Mouse (Mus musculus): ENCODE results near the gene Tepsin. TPM values are rescaled to one million over a fixed set of nuclear protein-coding genes. Genes with fewer than 3 reads are reported as not detected.

Gene Tepsin
- polyA plus RNA-seq, 1 experiment from 2014 or later, result 17.3 TPM

- Histone ChIP-seq H3K27me3 (no peaks in the 10 kb centered on the region), H3K9ac (no peak overlapping the region)
- 58% methylated on average over 12 of the region's 12 CpGs for WGBS
Observed at GRCm38 (mm10) chr11:120071065-120071464, 27.5 kb downstream of the Tepsin start.

GRCm38 (mm10) chr11:120070286-120070930 is 28.1 kb downstream of the Tepsin start:
- Histone ChIP-seq H3K9me3 (no peaks in the 10 kb centered on the region), H3K4me2 (no peak overlapping the region), H3K9ac (no peak overlapping the region), H3K36me3 (replicated peaks) (peaks cover 99% of the 10 kb centered on the region), H3K27ac (no peak overlapping the region), H3K4me3 (replicated peaks) (no peak overlapping the region), H3K27me3 (no peaks in the 10 kb centered on the region), H3K4me1 (peaks cover 3% of the 10 kb centered on the region; the same call in 1 of the 2 replicates)
- no peak for ATAC-seq (ENCODE audit: low FRiP score)
- WGBS, result 91% methylated on average over 27 of the region's 27 CpGs

More at GRCm38 (mm10) chr11:120071065-120071464, 27.5 kb downstream of the Tepsin start:
- Histone ChIP-seq H3K4me1 (peaks cover 3% of the 10 kb centered on the region; the same call in 1 of the 2 replicates), H3K4me3 (replicated peaks) (no peak overlapping the region), H3K4me2 (no peak overlapping the region), H3K36me3 (replicated peaks) (peaks cover 99% of the 10 kb centered on the region), H3K9me3 (no peaks in the 10 kb centered on the region), H3K27ac (no peak overlapping the region)
- ATAC-seq (ENCODE audit: low FRiP score), result no peak

GRCm38 (mm10) chr11:120069261-120069660 is 29.3 kb downstream of the Tepsin start:
- no peaks in the 10 kb centered on the region for H3K27me3 ChIP-seq
- no peak for ATAC-seq (ENCODE audit: low FRiP score)
- no peak overlapping the region for H3K4me3 ChIP-seq (replicated peaks)
- 62% methylated on average over 11 of the region's 11 CpGs for WGBS
- H3K4me1 ChIP-seq, result peaks cover 3% of the 10 kb centered on the region; the same call in 1 of the 2 replicates
- H3K36me3 ChIP-seq (replicated peaks), result peaks cover 99% of the 10 kb centered on the region
- no peak overlapping the region for H3K27ac ChIP-seq
- no peak overlapping the region for H3K4me2 ChIP-seq
- no peaks in the 10 kb centered on the region for H3K9me3 ChIP-seq
- no peak overlapping the region for H3K9ac ChIP-seq

GRCm38 (mm10) chr11:120067834-120068233 is 30.7 kb downstream of the Tepsin start:
- H3K4me2 ChIP-seq, result no peak overlapping the region
- WGBS, result 46% methylated on average over 17 of the region's 17 CpGs

GRCm38 (mm10) chr11:120065291-120065690 is 33.2 kb downstream of the Tepsin start:
- H3K4me1 ChIP-seq, result peaks cover 3% of the 10 kb centered on the region; the same call in 1 of the 2 replicates
- no peak for ATAC-seq (ENCODE audit: low FRiP score)
- no peak overlapping the region for H3K4me2 ChIP-seq
- WGBS, result 38% methylated on average over 10 of the region's 10 CpGs
- no peak overlapping the region for H3K4me3 ChIP-seq (replicated peaks)
- peaks cover 72% of the 10 kb centered on the region for H3K36me3 ChIP-seq (replicated peaks)
- no peak overlapping the region for H3K9ac ChIP-seq
- H3K27ac ChIP-seq, result 0 out of 2 replicates have a peak overlapping the region, but pooled peaks have one; percentile 19
- no peaks in the 10 kb centered on the region for H3K27me3 ChIP-seq
- no peaks in the 10 kb centered on the region for H3K9me3 ChIP-seq

More at GRCm38 (mm10) chr11:120067834-120068233, 30.7 kb downstream of the Tepsin start:
- H3K4me1 ChIP-seq, result peaks cover 3% of the 10 kb centered on the region; the same call in 1 of the 2 replicates
- no peak for ATAC-seq (ENCODE audit: low FRiP score)
- no peak overlapping the region for H3K4me3 ChIP-seq (replicated peaks)
- no peaks in the 10 kb centered on the region for H3K9me3 ChIP-seq
- no peak overlapping the region for H3K27ac ChIP-seq
- peaks cover 98% of the 10 kb centered on the region for H3K36me3 ChIP-seq (replicated peaks)
- no peak overlapping the region for H3K9ac ChIP-seq
- H3K27me3 ChIP-seq, result no peaks in the 10 kb centered on the region

GRCm38 (mm10) chr11:120064668-120065040 is 33.9 kb downstream of the Tepsin start:
- 91% methylated on average over 11 of the region's 11 CpGs for WGBS
- H3K4me3 ChIP-seq (replicated peaks), result no peak overlapping the region
- H3K27me3 ChIP-seq, result no peaks in the 10 kb centered on the region
- ATAC-seq (ENCODE audit: low FRiP score), result no peak
- H3K36me3 ChIP-seq (replicated peaks), result peaks cover 66% of the 10 kb centered on the region
- no peak overlapping the region for H3K27ac ChIP-seq
- H3K4me1 ChIP-seq, result peaks cover 3% of the 10 kb centered on the region; the same call in 1 of the 2 replicates
- no peak overlapping the region for H3K4me2 ChIP-seq
- H3K9me3 ChIP-seq, result no peaks in the 10 kb centered on the region
- no peak overlapping the region for H3K9ac ChIP-seq

GRCm38 (mm10) chr11:120064006-120064667 is 34.4 kb downstream of the Tepsin start:
- peaks cover 61% of the 10 kb centered on the region for H3K36me3 ChIP-seq (replicated peaks)
- no peak for ATAC-seq (ENCODE audit: low FRiP score)
- no peaks in the 10 kb centered on the region for H3K27me3 ChIP-seq
- H3K9ac ChIP-seq, result no peak overlapping the region
- 0 out of 2 replicates have a peak, but pooled peaks cover under 1% of the 10 kb centered on the region for H3K4me1 ChIP-seq
- no peak overlapping the region for H3K27ac ChIP-seq
- no peak overlapping the region for H3K4me3 ChIP-seq (replicated peaks)
- H3K4me2 ChIP-seq, result no peak overlapping the region
- H3K9me3 ChIP-seq, result no peaks in the 10 kb centered on the region
- WGBS, result 91% methylated on average over 12 of the region's 13 CpGs

GRCm38 (mm10) chr11:120063326-120063725 is 35.2 kb downstream of the Tepsin start:
- peaks cover 54% of the 10 kb centered on the region for H3K36me3 ChIP-seq (replicated peaks)
- H3K9ac ChIP-seq, result no peak overlapping the region
- H3K27me3 ChIP-seq, result no peaks in the 10 kb centered on the region
- no peaks in the 10 kb centered on the region for H3K4me1 ChIP-seq
- WGBS, result 87% methylated on average over 5 of the region's 5 CpGs
- ATAC-seq (ENCODE audit: low FRiP score), result no peak
- no peak overlapping the region for H3K27ac ChIP-seq
- H3K4me3 ChIP-seq (replicated peaks), result no peak overlapping the region
- H3K9me3 ChIP-seq, result no peaks in the 10 kb centered on the region
- no peak overlapping the region for H3K4me2 ChIP-seq

- no peak overlapping the region for H3K4me3 ChIP-seq (replicated peaks)
- peaks cover 27% of the 10 kb centered on the region for H3K36me3 ChIP-seq (replicated peaks)
- no peaks in the 10 kb centered on the region for H3K4me1 ChIP-seq
- no peak overlapping the region for H3K4me2 ChIP-seq
- no peak overlapping the region for H3K27ac ChIP-seq
- ATAC-seq (ENCODE audit: low FRiP score), result no peak
- 86% methylated on average over 8 of the region's 8 CpGs for WGBS
- no peaks in the 10 kb centered on the region for H3K27me3 ChIP-seq
- H3K9ac ChIP-seq, result no peak overlapping the region
- H3K9me3 ChIP-seq, result no peaks in the 10 kb centered on the region
Observed at GRCm38 (mm10) chr11:120060634-120061033, 37.9 kb downstream of the Tepsin start.

- H3K9me3 ChIP-seq, result no peaks in the 10 kb centered on the region
- 84% methylated on average over 12 of the region's 12 CpGs for WGBS
- H3K4me1 ChIP-seq, result peaks cover 7% of the 10 kb centered on the region
- H3K36me3 ChIP-seq (replicated peaks), result no peaks in the 10 kb centered on the region
- H3K4me2 ChIP-seq, result no peak overlapping the region
- no peaks in the 10 kb centered on the region for H3K27me3 ChIP-seq
- H3K4me3 ChIP-seq (replicated peaks), result no peak overlapping the region
- H3K27ac ChIP-seq, result no peak overlapping the region
- no peak for ATAC-seq (ENCODE audit: low FRiP score)
- no peak overlapping the region for H3K9ac ChIP-seq
Observed at GRCm38 (mm10) chr11:120055953-120056732, 42.4 kb downstream of the Tepsin start.

GRCm38 (mm10) chr11:120053846-120054245 is 44.7 kb downstream of the Tepsin start:
- no peaks in the 10 kb centered on the region for H3K36me3 ChIP-seq (replicated peaks)

GRCm38 (mm10) chr11:120052274-120052673 is 46.3 kb downstream of the Tepsin start:
- H3K9me3 ChIP-seq, result no peaks in the 10 kb centered on the region
- no peak overlapping the region for H3K27ac ChIP-seq
- no peak overlapping the region for H3K9ac ChIP-seq
- 82% methylated on average over 9 of the region's 9 CpGs for WGBS
- H3K27me3 ChIP-seq, result peaks cover 21% of the 10 kb centered on the region
- no peak overlapping the region for H3K4me3 ChIP-seq (replicated peaks)
- H3K4me2 ChIP-seq, result no peak overlapping the region
- no peaks in the 10 kb centered on the region for H3K36me3 ChIP-seq (replicated peaks)
- ATAC-seq (ENCODE audit: low FRiP score), result no peak
- peaks cover 27% of the 10 kb centered on the region for H3K4me1 ChIP-seq

More at GRCm38 (mm10) chr11:120053846-120054245, 44.7 kb downstream of the Tepsin start:
- Histone ChIP-seq H3K4me1 (peaks cover 12% of the 10 kb centered on the region), H3K27ac (no peak overlapping the region), H3K9me3 (no peaks in the 10 kb centered on the region), H3K9ac (no peak overlapping the region), H3K4me2 (no peak overlapping the region), H3K4me3 (replicated peaks) (no peak overlapping the region), H3K27me3 (peaks cover 6% of the 10 kb centered on the region)
- no peak for ATAC-seq (ENCODE audit: low FRiP score)
- 84% methylated on average over 4 of the region's 4 CpGs for WGBS

Data from forebrain, embryonic 12.5 days (tissue).